Mouse (Mus musculus): ENCODE data around the gene Smpd1. TPM values are rescaled to one million over a fixed set of nuclear protein-coding genes. Genes with fewer than 3 reads are reported as not detected.

The Smpd1 gene
- polyA plus RNA-seq, 1 experiment from 2014 or later = 39.9 TPM

- no peak for DNase-seq (ENCODE audit: low spot score)
- Histone ChIP-seq H3K4me1 (peaks cover 5% of the 10 kb centered on the region; the same call in 1 of the 2 replicates), H3K4me3 (no peak overlapping the region), H3K36me3 (no peaks in the 10 kb centered on the region), H3K27me3 (ENCODE audit: insufficient read depth, poor library complexity, severe bottlenecking) (no peaks in the 10 kb centered on the region), H3K27ac (no peak overlapping the region), H3K9me3 (no peaks in the 10 kb centered on the region)
- WGBS = 21% methylated on average over 7 of the region's 7 CpGs
These were observed 35.9 kb downstream of the Smpd1 start for GRCm38 (mm10) chr7:105590097-105590496.

DNA sequence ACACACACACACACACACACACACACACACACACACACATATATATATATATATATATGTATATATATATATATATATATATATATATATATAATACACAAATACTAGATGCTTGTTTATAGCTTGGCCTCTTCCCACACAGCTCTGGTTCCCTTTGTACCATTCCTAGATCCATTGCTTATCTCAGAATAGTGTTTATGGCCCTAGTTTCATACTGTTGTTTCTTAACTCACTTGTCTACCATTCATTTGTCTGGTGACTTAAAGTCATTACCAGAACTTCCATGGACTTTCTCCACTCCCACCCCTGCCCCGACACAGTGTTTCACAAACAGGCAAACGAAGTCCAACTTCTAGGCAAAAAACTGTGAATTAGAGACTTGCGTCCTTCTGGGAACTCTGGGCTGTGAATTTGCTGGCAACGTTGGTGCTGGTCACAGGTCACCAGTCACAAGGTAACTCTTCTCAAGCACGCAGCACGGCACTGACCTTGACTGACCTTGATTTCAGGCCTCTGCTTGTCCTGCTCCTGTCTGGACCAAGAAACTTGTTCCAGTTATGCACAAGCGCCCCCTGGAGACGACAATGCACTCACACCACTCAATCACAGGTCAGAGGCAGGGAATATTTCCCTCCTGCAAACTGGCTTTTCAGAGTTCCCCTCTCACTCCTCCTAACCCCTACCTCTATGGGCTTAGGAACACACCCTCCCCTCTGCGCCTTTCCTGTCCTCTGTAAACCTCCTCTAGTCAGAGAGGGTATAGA is 48.9 kb downstream of the Smpd1 start:
- no peaks in the 10 kb centered on the region for H3K4me1 ChIP-seq
- H3K27ac ChIP-seq = peak overlapping the region; percentile 59; the same call in 1 of the 2 replicates
- peaks cover 3% of the 10 kb centered on the region; the same call in 1 of the 2 replicates for H3K9me3 ChIP-seq
- peak; percentile 88 for DNase-seq (ENCODE audit: low spot score)
- H3K4me3 ChIP-seq = no peak overlapping the region
- H3K27me3 ChIP-seq (ENCODE audit: insufficient read depth, poor library complexity, severe bottlenecking) = no peaks in the 10 kb centered on the region
- no peaks in the 10 kb centered on the region for H3K36me3 ChIP-seq
- 40% methylated on average over 9 of the region's 9 CpGs for WGBS

Other genes starting within 250 kb of the Smpd1 start
- gene Olfr689, start 243.2 kb upstream of the Smpd1 start, polyA plus RNA-seq (2016; fragmentation: Nextera tagmentation; extraction: Ambion mirVana) = not detected in 2 replicates
- not detected in 2 replicates for gene Olfr690, start 220.3 kb upstream of the Smpd1 start, polyA plus RNA-seq (2016; fragmentation: Nextera tagmentation; extraction: Ambion mirVana)
- gene Olfr691, start 212.1 kb upstream of the Smpd1 start, polyA plus RNA-seq (2016; fragmentation: Nextera tagmentation; extraction: Ambion mirVana) = 0.14 TPM in 1 of 2 replicates, not detected in the other
- gene Olfr692, start 186.1 kb upstream of the Smpd1 start, polyA plus RNA-seq (2016; fragmentation: Nextera tagmentation; extraction: Ambion mirVana) = not detected in 2 replicates
- not detected in 2 replicates for gene Gm5901, start 179.3 kb upstream of the Smpd1 start, polyA plus RNA-seq (2016; fragmentation: Nextera tagmentation; extraction: Ambion mirVana)
- gene Fam160a2, start 154.3 kb upstream of the Smpd1 start, polyA plus RNA-seq (2016; fragmentation: Nextera tagmentation; extraction: Ambion mirVana) = 37.6 and 44.4 TPM in 2 replicates
- not detected in 2 replicates for gene Cnga4, start 149.8 kb upstream of the Smpd1 start, polyA plus RNA-seq (2016; fragmentation: Nextera tagmentation; extraction: Ambion mirVana)
- gene Cckbr, start 128.6 kb upstream of the Smpd1 start, polyA plus RNA-seq (2016; fragmentation: Nextera tagmentation; extraction: Ambion mirVana) = 0.09 and 0.31 TPM in 2 replicates
- gene Cavin3, start 72.1 kb upstream of the Smpd1 start, polyA plus RNA-seq (2016; fragmentation: Nextera tagmentation; extraction: Ambion mirVana) = 67.0 and 74.0 TPM in 2 replicates
- 68.6 and 70.6 TPM in 2 replicates for gene Apbb1, start 27.3 kb downstream of the Smpd1 start, polyA plus RNA-seq (2016; fragmentation: Nextera tagmentation; extraction: Ambion mirVana)
- 0.43 and 7.4 TPM in 2 replicates for gene Hpx, start 45.8 kb downstream of the Smpd1 start, polyA plus RNA-seq (2016; fragmentation: Nextera tagmentation; extraction: Ambion mirVana)
- gene Trim3, start 79.2 kb downstream of the Smpd1 start, polyA plus RNA-seq (2016; fragmentation: Nextera tagmentation; extraction: Ambion mirVana) = 30.3 and 32.6 TPM in 2 replicates
- gene Timm10b, start 85.7 kb downstream of the Smpd1 start, polyA plus RNA-seq (2016; fragmentation: Nextera tagmentation; extraction: Ambion mirVana) = 179 and 200 TPM in 2 replicates
- 45.0 and 56.2 TPM in 2 replicates for gene Arfip2, start 86.1 kb downstream of the Smpd1 start, polyA plus RNA-seq (2016; fragmentation: Nextera tagmentation; extraction: Ambion mirVana)
- 33.0 and 37.9 TPM in 2 replicates for gene Gm45799, start 86.2 kb downstream of the Smpd1 start, polyA plus RNA-seq (2016; fragmentation: Nextera tagmentation; extraction: Ambion mirVana)
- gene Dnhd1, start 96.5 kb downstream of the Smpd1 start, polyA plus RNA-seq (2016; fragmentation: Nextera tagmentation; extraction: Ambion mirVana) = 0.55 and 0.58 TPM in 2 replicates
- 371 and 403 TPM in 2 replicates for gene Ilk, start 182.2 kb downstream of the Smpd1 start, polyA plus RNA-seq (2016; fragmentation: Nextera tagmentation; extraction: Ambion mirVana)
- gene Rrp8, start 183.0 kb downstream of the Smpd1 start, polyA plus RNA-seq (2016; fragmentation: Nextera tagmentation; extraction: Ambion mirVana) = 30.9 and 40.6 TPM in 2 replicates
- 153 and 184 TPM in 2 replicates for gene Taf10, start 190.0 kb downstream of the Smpd1 start, polyA plus RNA-seq (2016; fragmentation: Nextera tagmentation; extraction: Ambion mirVana)
- 76.5 and 95.2 TPM in 2 replicates for gene Tpp1, start 197.9 kb downstream of the Smpd1 start, polyA plus RNA-seq (2016; fragmentation: Nextera tagmentation; extraction: Ambion mirVana)
- gene Dchs1, start 233.3 kb downstream of the Smpd1 start, polyA plus RNA-seq (2016; fragmentation: Nextera tagmentation; extraction: Ambion mirVana) = 4.2 and 8.6 TPM in 2 replicates

All from heart, embryonic 10.5 days (tissue).